Comparison of ENCODE assay signal across 8 mouse cellular contexts in the genomic region with DNA sequence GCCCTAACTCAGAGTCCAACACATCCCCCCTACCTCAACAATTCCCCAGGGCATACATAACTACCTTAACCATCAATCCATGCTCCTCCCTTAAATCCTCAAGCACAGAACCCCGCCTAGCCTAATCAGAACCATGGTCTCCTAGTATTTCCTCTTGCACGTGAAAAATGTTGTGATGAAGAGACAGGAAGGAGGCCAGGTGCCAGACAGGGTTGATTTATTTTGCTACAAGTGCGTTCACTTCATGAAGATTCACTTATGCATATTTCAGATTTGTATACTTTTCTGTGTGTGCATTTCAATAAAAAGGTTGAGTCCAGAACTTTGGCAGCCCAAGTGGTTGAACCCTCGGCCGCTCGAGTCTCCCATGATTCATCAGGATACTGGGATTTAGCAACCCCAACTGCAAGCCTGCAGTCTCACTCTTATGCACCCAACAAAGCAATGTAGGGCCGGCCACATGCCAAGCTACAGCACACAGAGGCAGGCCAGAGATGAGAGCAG. TPM values are rescaled to one million over a fixed set of nuclear protein-coding genes. Genes with fewer than 3 reads are reported as not detected.
DNase-seq lines count a peak whose midpoint lies in the region; ATAC-seq lines count a peak whose summit lies in the region.

No protein-coding gene starts in this region.

- peaks cover 6% of the 10 kb centered on the region; the same call in 1 of the 2 replicates for H3K4me1 ChIP-seq in neural tube, embryonic 11.5 days (ENCODE audit: control insufficient read depth, insufficient read depth, low read length)
- peaks cover 26% of the 10 kb centered on the region for H3K4me1 ChIP-seq in limb, embryonic 10.5 days

- no peaks in the 10 kb centered on the region for H3K9me3 ChIP-seq in neural tube, embryonic 11.5 days (ENCODE audit: control insufficient read depth, low read length)
- no peaks in the 10 kb centered on the region for H3K9me3 ChIP-seq in limb, embryonic 10.5 days (replicated peaks)

- H3K4me3 ChIP-seq in neural tube, embryonic 11.5 days (ENCODE audit: low read depth, low read length) = peak overlapping the region; percentile 91
- peak overlapping the region; percentile 88 for H3K4me3 ChIP-seq in limb, embryonic 10.5 days

- intact Hi-C loops in gastrocnemius, postnatal 36 days (cut with DNase I) = loop anchor here (5.0 kb wide), 2 partner anchors 37 to 73 kb away; a partner anchor contains a TSS

- no peak overlapping the region for H3K9ac ChIP-seq in neural tube, embryonic 11.5 days (ENCODE audit: low read length)

- H3K27ac ChIP-seq in neural tube, embryonic 11.5 days (ENCODE audit: low read depth, low read length) = no peak overlapping the region
- H3K27ac ChIP-seq in limb, embryonic 10.5 days = no peak overlapping the region

- 88% methylated on average over 7 of the region's 7 CpGs for WGBS in neural tube, embryonic 11.5 days
- 85% methylated on average over 7 of the region's 7 CpGs for WGBS in limb, embryonic 10.5 days

- ATAC-seq in neural tube, embryonic 11.5 days (ENCODE audit: insufficient read depth, low FRiP score, low TSS enrichment) = peak; percentile 39; the same call in 1 of the 2 replicates

- H3K36me3 ChIP-seq in neural tube, embryonic 11.5 days (ENCODE audit: control insufficient read depth, insufficient read depth, low read length) = 0 out of 2 replicates have a peak, but pooled peaks cover 2% of the 10 kb centered on the region
- H3K36me3 ChIP-seq in limb, embryonic 10.5 days = peaks cover 12% of the 10 kb centered on the region

- DNase-seq in adrenal gland, postnatal 10 days = peak; percentile 27
- no peak for DNase-seq in adrenal gland, postnatal 4 days (ENCODE audit: low spot score in 2 of 2)
- no peak for DNase-seq in neural tube, embryonic 11.5 days (ENCODE audit: low spot score)
- DNase-seq in neural tube, embryonic 10.5 days (ENCODE audit: extremely low spot score, low spot score) = no peak
- DNase-seq in limb, embryonic 10.5 days (ENCODE audit: low spot score) = no peak
- peak; percentile 47 for DNase-seq in testis, postnatal 10 days (ENCODE audit: low spot score)
- no peak for DNase-seq in spleen, postnatal 14 days (ENCODE audit: low spot score in 2 of 2)
- no peak for DNase-seq in gastrocnemius, postnatal 36 days

- H3K27me3 ChIP-seq in neural tube, embryonic 11.5 days (ENCODE audit: control insufficient read depth, insufficient read depth, low read length) = no peaks in the 10 kb centered on the region
- no peaks in the 10 kb centered on the region for H3K27me3 ChIP-seq in limb, embryonic 10.5 days (ENCODE audit: low read depth, poor library complexity, severe bottlenecking)

- no peak overlapping the region; the same call in 1 of the 2 replicates for H3K4me2 ChIP-seq in neural tube, embryonic 11.5 days (ENCODE audit: low read depth)

RNA-seq across cellular contexts. Expression of a gene that starts 0.4 kb away (rescaled TPM):
- 10 to 100 TPM; 32.2 to 36.8 TPM for total RNA-seq in adrenal gland, postnatal 10 days (2021)
- 10 to 100 TPM; 38.5 to 44.2 TPM for total RNA-seq in adrenal gland, postnatal 4 days (2021)
- 31.4 and 35.0 TPM in 2 replicates for polyA plus RNA-seq in neural tube, embryonic 11.5 days (2014; fragmentation: Nextera tagmentation; extraction: Ambion mirVana)
- 20.3 and 24.1 TPM in 2 replicates for polyA plus RNA-seq in limb, embryonic 10.5 days (2016; fragmentation: Nextera tagmentation; extraction: Ambion mirVana)
- total RNA-seq in gastrocnemius, postnatal 36 days (2021) = 10 to 100 TPM; 13.9 to 20.4 TPM

Comparison
In these comparisons a context has a peak if more than half of its experiments do, and no peak if none do; other contexts are left out.
1. DNase-seq: peak in adrenal gland, postnatal 10 days (single experiment) and testis, postnatal 10 days (single experiment); none in adrenal gland, postnatal 4 days (0 of 2), neural tube, embryonic 11.5 days (single experiment), neural tube, embryonic 10.5 days (single experiment), limb, embryonic 10.5 days (single experiment), spleen, postnatal 14 days (0 of 2) and gastrocnemius, postnatal 36 days (0 of 2).